Mouse (Mus musculus): Measurements from ENCODE around the gene Klhl12. TPM values are rescaled to one million over a fixed set of nuclear protein-coding genes. Genes with fewer than 3 reads are reported as not detected.
A peak's percentile ranks its signal among the peaks of the same experiment; 100 is the strongest.

The Klhl12 gene
- 33.2 and 34.1 TPM in 2 replicates for polyA plus RNA-seq (2016; fragmentation: Nextera tagmentation; extraction: Ambion mirVana)

DNA sequence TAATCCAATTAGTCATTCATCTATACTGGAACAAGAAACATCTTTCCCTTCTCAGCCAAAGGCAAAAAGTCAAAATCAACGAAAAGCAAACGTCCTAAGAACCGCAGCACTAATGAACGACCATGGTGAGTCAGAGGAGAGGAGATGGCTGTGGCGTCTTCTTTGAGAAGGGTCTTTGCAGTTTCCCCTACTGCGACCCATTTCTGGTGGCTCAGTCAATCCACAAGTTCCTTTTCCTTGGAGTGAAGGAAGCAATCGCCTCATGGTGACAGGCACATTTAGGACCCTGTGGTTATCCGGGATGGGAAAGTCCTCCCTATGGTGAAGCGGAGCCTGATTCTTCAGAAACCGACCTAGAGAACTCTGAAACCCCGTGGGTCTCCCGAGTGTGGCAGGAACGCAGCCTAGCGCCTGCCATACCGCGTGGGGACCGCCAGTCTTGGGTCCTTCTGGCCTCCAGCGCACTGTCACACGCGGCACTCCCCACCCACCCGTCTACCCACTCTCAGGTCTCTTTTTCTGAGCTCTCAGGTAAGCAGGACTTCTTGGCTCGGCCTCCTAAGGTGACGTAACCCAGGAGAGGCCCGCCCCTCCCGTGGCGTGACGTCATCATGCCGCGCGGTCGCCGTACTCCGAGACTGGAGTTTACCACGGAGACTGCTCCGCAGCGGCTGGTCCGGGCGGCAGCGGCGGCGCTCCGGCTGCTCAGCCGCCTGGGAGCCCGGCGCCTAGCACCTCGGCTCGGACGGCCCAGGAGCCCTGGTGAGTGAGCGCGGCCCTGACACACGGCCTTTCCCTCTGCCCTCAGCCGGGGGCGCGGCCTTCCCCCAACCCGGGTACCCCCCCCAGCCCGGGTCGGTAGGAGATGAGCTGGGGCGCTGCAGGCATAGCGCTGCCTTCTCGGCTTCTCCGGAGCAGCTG is at the start of gene Klhl12:
TSS of gene Klhl12 (plus strand) at position 628 of the 921 bp plus-strand sequence.
- Histone ChIP-seq H3K4me3 (replicated peaks) (peak within 1 kb of the TSS; percentile 87), H3K4me2 (peak within 1 kb of the TSS; percentile 79), H3K27me3 (peaks cover 5% of the 10 kb centered on the region; the same call in 1 of the 2 replicates), H3K27ac (peak within 1 kb of the TSS; percentile 63), H3K4me1 (peaks cover 16% of the 10 kb centered on the region), H3K9ac (peak within 1 kb of the TSS; percentile 88), H3K36me3 (replicated peaks) (peaks cover 9% of the 10 kb centered on the region), H3K9me3 (no peaks in the 10 kb centered on the region)
- peak; percentile 96 for ATAC-seq (ENCODE audit: low FRiP score)
- 1% methylated on average over 55 of the region's 61 CpGs for WGBS

DNA sequence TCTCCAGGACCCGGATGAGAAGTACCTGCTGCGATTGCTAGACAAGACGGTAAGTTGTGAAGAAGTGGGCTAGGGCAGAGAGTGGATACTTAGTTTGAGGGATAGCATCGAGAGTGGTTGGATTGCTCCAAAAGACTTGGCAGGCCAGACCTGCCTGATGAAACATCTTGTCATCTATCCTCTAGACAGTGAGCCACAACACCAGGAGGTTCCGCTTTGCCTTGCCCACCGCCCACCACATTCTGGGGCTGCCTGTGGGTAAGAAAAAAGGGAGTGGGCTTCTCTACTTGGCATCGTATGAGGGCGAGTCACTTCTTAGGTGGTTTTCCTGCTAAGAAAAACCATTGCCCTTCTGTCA is 48.9 kb upstream of the Klhl12 start:
- H3K4me3 ChIP-seq (replicated peaks): peak overlapping the region; percentile 74
- peak overlapping the region; percentile 79 for H3K4me2 ChIP-seq
- no peaks in the 10 kb centered on the region for H3K27me3 ChIP-seq
- peak overlapping the region; percentile 66 for H3K9ac ChIP-seq
- no peak overlapping the region for H3K27ac ChIP-seq
- peaks cover 10% of the 10 kb centered on the region for H3K4me1 ChIP-seq
- WGBS: 40% methylated on average over 8 of the region's 8 CpGs
- ATAC-seq (ENCODE audit: low FRiP score): peak; percentile 43
- no peaks in the 10 kb centered on the region for H3K9me3 ChIP-seq
- H3K36me3 ChIP-seq (replicated peaks): peaks cover 37% of the 10 kb centered on the region

DNA sequence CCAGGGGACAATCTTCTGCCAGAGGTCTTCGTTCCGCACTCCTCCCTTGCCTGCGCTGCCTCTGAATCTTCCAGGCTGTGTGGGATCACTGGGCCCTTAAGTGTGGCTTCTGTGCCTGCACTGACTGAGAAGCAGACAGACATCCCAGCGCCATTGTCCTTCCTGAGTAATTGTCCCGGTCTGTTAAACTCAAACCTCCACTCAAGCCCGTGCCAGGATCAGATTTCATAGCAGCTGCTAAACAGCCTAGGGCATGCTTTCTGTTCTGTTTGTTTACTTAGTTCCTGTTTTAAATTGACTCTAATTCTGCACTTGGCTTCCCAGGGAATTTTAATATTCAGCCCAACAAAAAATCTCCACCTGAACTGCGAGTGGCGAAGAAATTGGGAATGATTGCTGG is 47.3 kb upstream of the Klhl12 start:
- H3K9ac ChIP-seq: no peak overlapping the region
- no peak for ATAC-seq (ENCODE audit: low FRiP score)
- H3K27ac ChIP-seq: no peak overlapping the region
- no peaks in the 10 kb centered on the region for H3K27me3 ChIP-seq
- H3K4me2 ChIP-seq: no peak overlapping the region
- H3K4me3 ChIP-seq (replicated peaks): no peak overlapping the region
- WGBS: 85% methylated on average over 8 of the region's 8 CpGs
- H3K9me3 ChIP-seq: no peaks in the 10 kb centered on the region
- H3K4me1 ChIP-seq: peaks cover 10% of the 10 kb centered on the region
- peaks cover 37% of the 10 kb centered on the region for H3K36me3 ChIP-seq (replicated peaks)

- H3K36me3 ChIP-seq (replicated peaks): peaks cover 37% of the 10 kb centered on the region
- H3K4me3 ChIP-seq (replicated peaks): no peak overlapping the region
- WGBS: 89% methylated on average over 9 of the region's 9 CpGs
- ATAC-seq (ENCODE audit: low FRiP score): no peak
- no peaks in the 10 kb centered on the region for H3K9me3 ChIP-seq
- no peaks in the 10 kb centered on the region for H3K27me3 ChIP-seq
- peaks cover 17% of the 10 kb centered on the region for H3K4me1 ChIP-seq
- no peak overlapping the region for H3K27ac ChIP-seq
- no peak overlapping the region for H3K4me2 ChIP-seq
- H3K9ac ChIP-seq: no peak overlapping the region
Observed at GRCm38 (mm10) chr1:134411706-134412629, 43.4 kb upstream of the Klhl12 start.

DNA sequence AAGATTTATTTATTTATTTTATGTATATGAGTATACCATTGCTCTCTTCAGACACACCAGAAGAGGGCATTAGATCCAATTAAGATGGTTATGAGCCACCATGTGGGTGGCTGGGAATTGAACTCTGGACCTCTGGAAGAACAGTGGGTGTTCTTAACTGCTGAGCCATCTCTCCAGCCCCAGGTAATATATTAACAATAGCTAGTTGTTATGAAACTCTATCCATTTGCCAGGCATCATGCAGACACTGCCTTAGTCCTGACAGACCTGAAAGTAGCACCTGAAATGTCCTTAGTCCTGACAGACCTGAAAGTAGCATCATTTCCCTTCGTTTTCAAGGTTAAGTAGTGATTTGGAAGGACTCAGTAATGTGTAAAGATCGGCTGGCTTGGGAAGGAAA is 41.3 kb upstream of the Klhl12 start:
- peak overlapping the region; percentile 93; the same call in 1 of the 2 replicates for H3K27ac ChIP-seq
- H3K4me3 ChIP-seq (replicated peaks): no peak overlapping the region
- WGBS: 43% methylated on average over 2 of the region's 2 CpGs
- no peaks in the 10 kb centered on the region for H3K9me3 ChIP-seq
- H3K36me3 ChIP-seq (replicated peaks): peaks cover 21% of the 10 kb centered on the region
- no peaks in the 10 kb centered on the region for H3K27me3 ChIP-seq
- no peak overlapping the region for H3K9ac ChIP-seq
- H3K4me2 ChIP-seq: no peak overlapping the region
- H3K4me1 ChIP-seq: peaks cover 28% of the 10 kb centered on the region
- no peak for ATAC-seq (ENCODE audit: low FRiP score)

DNA sequence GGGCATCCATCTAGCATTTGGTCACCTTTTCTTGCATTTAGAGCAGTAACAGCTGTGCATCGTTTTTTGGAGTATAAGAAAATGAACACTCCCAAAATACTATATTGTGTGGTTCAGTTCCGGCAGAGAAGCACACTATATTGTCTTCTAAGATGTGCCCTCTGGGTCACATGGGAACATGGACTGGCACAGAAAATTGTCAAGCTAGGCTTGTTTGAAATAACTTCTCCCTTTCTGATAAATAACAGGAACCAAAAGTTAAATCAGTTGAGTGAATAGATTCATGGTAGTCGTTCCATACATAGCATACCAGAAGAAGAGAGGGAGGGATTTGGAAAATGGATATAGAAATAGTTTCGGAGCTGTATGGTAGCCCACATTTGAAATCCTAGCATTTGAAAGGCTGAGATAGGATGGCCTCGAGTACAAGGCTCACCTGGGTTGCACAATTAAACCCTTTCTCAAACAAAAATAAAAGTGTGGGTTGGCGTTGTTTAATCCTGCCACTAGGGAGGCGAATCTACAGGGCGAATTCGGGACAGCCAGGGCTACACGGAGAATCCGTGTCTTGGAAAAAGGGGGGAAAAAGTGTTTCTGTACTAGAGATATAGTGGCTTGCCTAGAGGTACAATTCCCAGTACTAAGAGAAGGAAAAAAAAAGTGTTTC is 40.7 kb upstream of the Klhl12 start:
- Histone ChIP-seq H3K27ac (peak overlapping the region; percentile 93), H3K4me1 (peaks cover 31% of the 10 kb centered on the region), H3K9ac (peak overlapping the region; percentile 17; the same call in 1 of the 2 replicates), H3K27me3 (no peaks in the 10 kb centered on the region), H3K4me3 (replicated peaks) (peak overlapping the region; percentile 94), H3K4me2 (peak overlapping the region; percentile 54), H3K36me3 (replicated peaks) (peaks cover 16% of the 10 kb centered on the region), H3K9me3 (no peaks in the 10 kb centered on the region)
- whole genome bisulfite sequencing: 14% methylated on average over 11 of the region's 11 CpGs
- peak; percentile 18 for ATAC-seq (ENCODE audit: low FRiP score)

GRCm38 (mm10) chr1:134415168-134415831 is 40.0 kb upstream of the Klhl12 start, which contains the start of gene Adipor1:
Gene Adipor1, plus strand, starts transcription at chr1:134415378.
- H3K36me3 ChIP-seq (replicated peaks): peaks cover 9% of the 10 kb centered on the region
- peak; percentile 100 for ATAC-seq (ENCODE audit: low FRiP score)
- peak within 1 kb of the TSS; percentile 93 for H3K27ac ChIP-seq
- H3K4me1 ChIP-seq: peaks cover 38% of the 10 kb centered on the region
- H3K9ac ChIP-seq: peak within 1 kb of the TSS; percentile 89
- under 1% methylated on average over 58 of the region's 77 CpGs for WGBS
- peak within 1 kb of the TSS; percentile 94 for H3K4me3 ChIP-seq (replicated peaks)
- no peaks in the 10 kb centered on the region for H3K9me3 ChIP-seq
- H3K27me3 ChIP-seq: no peaks in the 10 kb centered on the region
- peak within 1 kb of the TSS; percentile 67 for H3K4me2 ChIP-seq

DNA sequence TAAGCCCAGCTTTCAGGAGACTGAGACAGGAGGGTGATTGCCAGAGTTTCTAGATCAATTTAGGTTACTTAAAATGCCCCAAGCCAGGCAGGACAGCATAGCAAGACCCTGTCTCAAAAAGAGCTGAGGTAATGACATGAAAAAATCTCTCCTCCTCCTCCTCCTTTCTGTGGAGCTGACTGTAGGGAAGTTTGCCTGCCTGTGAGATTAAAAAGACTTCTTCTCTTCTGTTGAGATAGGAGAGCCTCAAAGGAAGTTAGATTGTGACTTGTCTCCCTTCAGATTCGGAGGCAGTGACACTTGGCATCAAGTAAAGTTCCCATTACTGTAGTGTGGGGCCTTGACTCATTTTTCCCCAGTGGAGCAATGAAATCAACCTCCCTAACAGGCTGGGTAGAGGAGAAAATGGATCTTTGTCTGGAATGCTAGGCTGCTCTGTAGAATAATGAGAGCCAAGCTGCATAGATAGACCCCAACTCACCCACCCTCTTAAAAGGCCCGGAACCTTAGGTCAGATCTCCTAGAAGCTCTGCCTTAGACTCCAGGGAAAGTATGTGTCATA is 36.8 kb upstream of the Klhl12 start:
- Histone ChIP-seq H3K27me3 (no peaks in the 10 kb centered on the region), H3K9ac (no peak overlapping the region), H3K9me3 (no peaks in the 10 kb centered on the region), H3K4me3 (replicated peaks) (no peak overlapping the region), H3K4me2 (no peak overlapping the region), H3K36me3 (replicated peaks) (peaks cover 9% of the 10 kb centered on the region), H3K27ac (0 out of 2 replicates have a peak overlapping the region, but pooled peaks have one; percentile 9), H3K4me1 (peaks cover 38% of the 10 kb centered on the region)
- 89% methylated on average over 2 of the region's 2 CpGs for WGBS
- no peak for ATAC-seq (ENCODE audit: low FRiP score)

DNA sequence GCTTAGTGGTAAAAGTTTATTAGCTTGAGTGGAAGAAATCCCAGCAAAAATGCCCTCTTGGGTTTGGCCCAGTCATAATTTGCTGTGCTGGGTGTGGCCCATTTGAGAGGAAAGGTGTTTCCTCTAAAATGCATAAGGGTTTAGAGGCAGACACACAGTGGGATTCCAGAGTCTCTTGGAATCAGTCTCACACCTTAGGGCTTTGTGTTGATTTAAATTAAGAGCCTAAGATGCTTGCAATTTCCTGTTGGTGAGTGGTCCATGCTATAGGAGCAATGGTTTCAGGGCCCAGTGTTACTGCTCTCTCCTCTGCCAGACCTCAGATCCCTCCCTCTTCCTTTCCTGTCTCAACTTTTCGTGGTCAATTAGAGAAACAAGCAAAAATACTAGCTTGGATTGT is 36.2 kb upstream of the Klhl12 start:
- 82% methylated on average over 1 of the region's 1 CpGs for WGBS
- Histone ChIP-seq H3K27me3 (no peaks in the 10 kb centered on the region), H3K4me1 (peaks cover 37% of the 10 kb centered on the region), H3K4me2 (no peak overlapping the region), H3K36me3 (replicated peaks) (peaks cover 16% of the 10 kb centered on the region), H3K27ac (no peak overlapping the region), H3K4me3 (replicated peaks) (no peak overlapping the region), H3K9me3 (no peaks in the 10 kb centered on the region), H3K9ac (no peak overlapping the region)
- ATAC-seq (ENCODE audit: low FRiP score): no peak

DNA sequence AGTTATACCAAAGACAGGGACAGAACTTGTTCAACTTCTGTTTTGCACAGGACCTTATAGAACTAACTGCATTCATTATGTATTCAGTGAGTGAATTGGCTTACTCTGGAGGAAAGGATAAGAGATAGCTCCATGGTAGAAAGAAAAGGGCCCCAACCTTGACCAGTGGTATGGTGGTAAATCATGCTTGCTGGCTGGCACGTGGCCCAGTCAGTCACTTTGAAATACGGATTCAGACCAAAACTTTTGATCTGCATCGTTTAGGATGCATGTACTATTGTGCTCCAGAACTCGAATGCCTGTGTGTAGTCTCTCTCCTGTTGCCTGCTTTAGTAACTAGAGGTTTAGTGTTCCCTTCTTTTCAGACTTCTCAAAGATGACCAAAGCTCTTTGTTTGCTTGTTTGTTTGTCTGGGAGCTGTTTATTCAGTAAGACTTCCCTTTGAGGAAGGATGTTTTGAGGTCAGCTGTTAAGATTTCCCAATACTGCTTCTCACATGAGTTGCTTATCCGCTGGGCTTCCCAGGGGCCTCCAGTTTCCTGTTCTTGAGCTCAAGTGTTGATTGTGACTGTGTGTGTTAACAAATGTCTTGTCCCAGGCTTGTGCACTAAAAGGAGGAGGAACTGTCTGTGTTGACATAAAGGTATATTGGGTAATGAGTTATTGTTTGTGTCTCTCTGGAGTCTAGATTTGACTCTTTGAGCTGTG is 35.4 kb upstream of the Klhl12 start:
- no peak overlapping the region for H3K4me3 ChIP-seq (replicated peaks)
- H3K4me2 ChIP-seq: no peak overlapping the region
- H3K36me3 ChIP-seq (replicated peaks): peaks cover 23% of the 10 kb centered on the region
- no peaks in the 10 kb centered on the region for H3K9me3 ChIP-seq
- no peaks in the 10 kb centered on the region for H3K27me3 ChIP-seq
- no peak overlapping the region for H3K9ac ChIP-seq
- ATAC-seq (ENCODE audit: low FRiP score): no peak
- 57% methylated on average over 5 of the region's 5 CpGs for WGBS
- H3K27ac ChIP-seq: no peak overlapping the region
- H3K4me1 ChIP-seq: peaks cover 32% of the 10 kb centered on the region

DNA sequence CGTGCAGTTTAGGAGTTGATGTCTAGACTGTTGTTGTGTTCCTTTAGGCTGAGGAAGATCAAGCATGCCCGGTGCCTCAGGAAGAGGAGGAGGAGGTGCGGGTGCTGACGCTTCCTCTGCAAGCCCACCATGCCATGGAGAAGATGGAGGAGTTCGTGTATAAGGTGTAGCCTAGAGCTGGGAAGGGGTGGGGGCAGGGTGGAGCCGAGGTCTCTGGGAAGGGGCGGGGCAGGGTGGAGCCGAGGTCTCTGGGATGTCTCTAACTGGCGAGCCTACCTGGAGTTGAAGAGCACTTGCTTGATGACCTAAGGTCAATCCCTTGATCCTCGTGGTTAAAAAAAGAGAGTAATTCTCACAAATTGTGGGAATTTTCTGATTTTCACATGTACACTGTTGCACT is 31.4 kb upstream of the Klhl12 start:
- peaks cover 11% of the 10 kb centered on the region for H3K4me1 ChIP-seq
- H3K27ac ChIP-seq: no peak overlapping the region
- no peak overlapping the region for H3K9ac ChIP-seq
- H3K36me3 ChIP-seq (replicated peaks): peaks cover 61% of the 10 kb centered on the region
- no peak overlapping the region for H3K4me3 ChIP-seq (replicated peaks)
- no peaks in the 10 kb centered on the region for H3K27me3 ChIP-seq
- H3K4me2 ChIP-seq: no peak overlapping the region
- 77% methylated on average over 10 of the region's 10 CpGs for WGBS
- no peaks in the 10 kb centered on the region for H3K9me3 ChIP-seq
- ATAC-seq (ENCODE audit: low FRiP score): no peak

Measured in forebrain, embryonic 12.5 days (tissue).